Mouse (Mus musculus) bone marrow macrophage, adult 2 months (primary cell): ENCODE measurements around the gene Arhgap4. TPM values are rescaled to one million over a fixed set of nuclear protein-coding genes. Genes with fewer than 3 reads are reported as not detected.

Experiments
- H3K27ac ChIP-seq: 2 replicates; pipeline ENCODE4 v1.5.1; 2012; ENCODE audit warnings: low read depth, low read length; ENCODE audit not compliant: insufficient read depth
- H3K4me1 ChIP-seq: 2 replicates; pipeline ENCODE4 v1.6.1; 2012; ENCODE audit warnings: low read length; ENCODE audit not compliant: control insufficient read depth, insufficient read depth
- H3K4me3 ChIP-seq: 2 replicates; pipeline ENCODE4 v1.5.1; 2012; ENCODE audit warnings: mild to moderate bottlenecking, low read length, moderate library complexity; ENCODE audit not compliant: insufficient read depth
- CTCF ChIP-seq: IDR thresholded peaks from 2 replicates; pipeline ENCODE4 v1.5.1; 2012; ENCODE audit warnings: low read depth, mild to moderate bottlenecking, low read length, moderate library complexity
- POLR2A ChIP-seq: IDR thresholded peaks from 2 replicates; pipeline ENCODE4 v1.6.1; 2012; ENCODE audit warnings: mild to moderate bottlenecking, low read depth, low read length, borderline replicate concordance
- polyA plus RNA-seq: library from polyadenylated mRNA; stranded (reverse); fragments of >200 nt; gene quantifications from 2 replicates; pipeline ENCODE4 v1.2.4, GENCODE M21; 2012; ENCODE audit not compliant: missing spikeins, insufficient read depth, insufficient read length

Gene Arhgap4
- polyA plus RNA-seq, 1 experiment = 106 TPM

DNA sequence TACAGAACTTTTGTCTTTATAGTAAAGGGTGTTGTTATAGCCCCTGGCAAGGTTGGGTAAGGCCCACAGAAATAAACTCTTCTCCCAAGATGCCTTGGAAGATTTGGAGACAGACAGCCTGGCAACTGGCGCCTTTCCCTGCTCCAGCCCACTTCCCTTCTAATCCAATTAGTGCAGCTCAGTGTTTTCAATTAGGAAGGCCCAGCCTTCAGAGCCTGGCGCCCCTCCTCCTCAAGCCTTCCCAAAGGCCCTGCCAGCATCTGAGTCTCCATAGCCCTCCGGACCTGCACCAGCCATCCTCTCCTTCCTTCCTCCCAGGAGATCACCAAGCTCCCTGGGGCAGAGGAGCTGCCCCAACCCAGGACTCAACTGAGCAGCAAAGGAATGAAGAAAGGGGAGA, 54.4 kb downstream of the Arhgap4 start:
- Histone ChIP-seq H3K4me3 (no peak overlapping the region), H3K4me1 (no peaks in the 10 kb centered on the region), H3K27ac (no peak overlapping the region)
- TF ChIP-seq CTCF (no peak), POLR2A (no peak)

DNA sequence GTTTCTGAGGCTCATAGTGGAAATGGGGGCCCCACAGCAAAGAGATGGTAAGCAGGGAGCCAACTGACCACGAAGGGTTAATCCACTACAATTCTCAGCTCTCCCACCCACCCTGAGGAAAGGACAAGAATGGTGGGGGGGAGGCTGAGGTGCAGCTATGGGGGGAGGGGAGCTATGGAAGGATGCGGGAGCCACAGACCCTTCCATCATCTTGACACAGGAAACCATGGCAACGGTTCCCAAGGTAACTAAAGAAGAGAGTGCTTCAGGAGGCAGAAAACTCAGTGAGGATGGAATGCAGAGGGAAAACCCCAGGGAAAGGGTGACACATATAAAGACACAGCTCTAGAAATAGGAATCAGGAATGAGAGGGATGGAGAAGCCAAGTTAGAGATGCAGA, 57.0 kb downstream of the Arhgap4 start:
- Histone ChIP-seq H3K4me3 (no peak overlapping the region), H3K27ac (no peak overlapping the region), H3K4me1 (no peaks in the 10 kb centered on the region)
- no peak for TF ChIP-seq CTCF
- no peak for TF ChIP-seq POLR2A

- TF ChIP-seq CTCF (no peak), POLR2A (no peak)
- Histone ChIP-seq H3K27ac (no peak overlapping the region), H3K4me3 (no peak overlapping the region), H3K4me1 (no peaks in the 10 kb centered on the region)
These were observed 66.6 kb downstream of the Arhgap4 start for GRCm38 (mm10) chrX:73855087-73855408.

DNA sequence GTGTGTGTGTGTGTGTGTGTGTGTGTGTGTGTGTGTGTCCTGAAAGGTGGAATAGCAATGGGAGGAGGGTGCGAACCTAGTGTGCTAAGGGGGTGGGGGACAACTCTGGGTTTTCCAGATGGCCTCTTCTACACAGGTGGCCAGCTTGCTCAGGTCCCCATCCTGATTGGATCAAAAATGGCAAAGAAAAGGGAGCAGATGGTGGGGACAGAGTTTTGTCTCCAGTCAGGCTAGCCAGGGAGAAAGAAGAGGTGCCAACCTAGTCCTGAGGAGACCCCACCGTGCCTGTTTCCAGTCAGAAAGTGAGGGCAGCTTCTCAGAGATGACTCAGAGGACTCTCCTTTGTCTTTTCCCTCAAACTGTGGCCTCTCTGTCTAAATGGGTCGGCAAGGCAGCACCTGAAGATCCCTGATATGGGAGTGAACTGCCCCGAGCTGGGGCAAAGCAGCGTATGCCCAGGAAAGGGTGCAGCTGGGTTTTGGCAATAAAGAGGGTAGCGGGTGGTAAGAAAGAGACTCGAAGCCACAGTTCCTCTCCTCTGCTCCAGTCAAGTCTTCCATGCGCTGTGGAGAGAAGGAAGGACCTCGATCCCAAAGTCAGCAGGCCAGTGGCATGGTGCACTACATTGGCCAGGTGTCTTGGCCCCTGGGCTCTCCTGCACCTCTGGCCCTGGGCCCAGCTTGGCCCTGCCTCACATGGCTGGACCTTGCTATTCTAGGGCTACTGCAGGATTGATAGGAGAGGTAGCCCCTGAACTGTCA, 67.2 kb downstream of the Arhgap4 start:
- Histone ChIP-seq H3K4me1 (no peaks in the 10 kb centered on the region), H3K27ac (no peak overlapping the region), H3K4me3 (no peak overlapping the region)
- no peak for TF ChIP-seq CTCF
- no peak for TF ChIP-seq POLR2A

Other genes with a start within 250 kb of the Arhgap4 start
- 39.8 and 41.2 TPM in 2 replicates for gene Slc6a8, start 248.7 kb downstream of the Arhgap4 start, polyA plus RNA-seq
- 211 and 212 TPM in 2 replicates for gene Bcap31, start 205.7 kb downstream of the Arhgap4 start, polyA plus RNA-seq
- 79.6 and 89.1 TPM in 2 replicates for gene Abcd1, start 205.3 kb downstream of the Arhgap4 start, polyA plus RNA-seq
- gene Plxnb3, start 164.8 kb downstream of the Arhgap4 start, polyA plus RNA-seq = 4.3 and 4.7 TPM in 2 replicates
- 1.2 and 1.5 TPM in 2 replicates for gene Srpk3, start 147.5 kb downstream of the Arhgap4 start, polyA plus RNA-seq
- gene Idh3g, start 135.0 kb downstream of the Arhgap4 start, polyA plus RNA-seq = 123 and 136 TPM in 2 replicates
- 213 and 220 TPM in 2 replicates for gene Ssr4, start 134.8 kb downstream of the Arhgap4 start, polyA plus RNA-seq
- gene Pdzd4, start 96.9 kb downstream of the Arhgap4 start, polyA plus RNA-seq = not detected in 2 replicates
- not detected in 2 replicates for gene Avpr2, start 29.8 kb downstream of the Arhgap4 start, polyA plus RNA-seq
- 32.0 and 36.6 TPM in 2 replicates for gene L1cam, start 25.8 kb downstream of the Arhgap4 start, polyA plus RNA-seq
- 29.6 and 34.5 TPM in 2 replicates for gene Naa10, start 74 bp upstream of the Arhgap4 start, polyA plus RNA-seq
- gene Renbp, start 9.0 kb upstream of the Arhgap4 start, polyA plus RNA-seq = 162 and 175 TPM in 2 replicates
- 37.1 and 39.9 TPM in 2 replicates for gene Hcfc1, start 44.5 kb upstream of the Arhgap4 start, polyA plus RNA-seq
- gene Irak1, start 102.0 kb upstream of the Arhgap4 start, polyA plus RNA-seq = 66.7 and 69.6 TPM in 2 replicates
- gene Opn1mw, start 205.6 kb upstream of the Arhgap4 start, polyA plus RNA-seq = not detected in 2 replicates
- 26.2 and 27.3 TPM in 2 replicates for gene Mecp2, start 213.5 kb upstream of the Arhgap4 start, polyA plus RNA-seq
- not detected in 2 replicates for gene Tex28, start 246.0 kb upstream of the Arhgap4 start, polyA plus RNA-seq